Mouse (Mus musculus) embryo, embryonic 10.5 days (tissue): ENCODE results near the gene Slc9a1.

Source experiments
- DNase-seq: peaks from one replicate; pipeline ENCODE4 v3.0.0-alpha.2; 2015; ENCODE audit warnings: low spot score

Slc9a1 gene

DNA sequence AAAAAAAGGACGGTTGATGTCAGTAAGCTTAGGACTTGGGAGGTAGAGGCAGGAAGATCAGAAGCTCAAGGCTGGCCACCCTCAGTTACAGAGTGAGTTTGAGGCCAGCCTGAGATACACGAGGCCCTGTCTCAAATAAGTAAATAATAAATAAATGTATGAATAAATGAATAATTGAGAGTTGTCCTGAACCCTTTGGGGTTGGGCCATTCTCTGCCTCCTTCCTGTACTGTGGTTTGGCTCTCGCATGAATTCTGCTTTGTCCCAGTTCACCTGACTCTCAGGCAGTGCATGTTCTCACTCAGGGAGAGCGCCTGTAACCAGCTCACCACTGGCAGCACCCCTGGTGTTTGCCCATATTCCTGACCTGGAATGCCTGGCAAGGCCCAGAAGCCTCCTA lies 4.5 kb downstream of the Slc9a1 start:
- DNase-seq = no peak

DNA sequence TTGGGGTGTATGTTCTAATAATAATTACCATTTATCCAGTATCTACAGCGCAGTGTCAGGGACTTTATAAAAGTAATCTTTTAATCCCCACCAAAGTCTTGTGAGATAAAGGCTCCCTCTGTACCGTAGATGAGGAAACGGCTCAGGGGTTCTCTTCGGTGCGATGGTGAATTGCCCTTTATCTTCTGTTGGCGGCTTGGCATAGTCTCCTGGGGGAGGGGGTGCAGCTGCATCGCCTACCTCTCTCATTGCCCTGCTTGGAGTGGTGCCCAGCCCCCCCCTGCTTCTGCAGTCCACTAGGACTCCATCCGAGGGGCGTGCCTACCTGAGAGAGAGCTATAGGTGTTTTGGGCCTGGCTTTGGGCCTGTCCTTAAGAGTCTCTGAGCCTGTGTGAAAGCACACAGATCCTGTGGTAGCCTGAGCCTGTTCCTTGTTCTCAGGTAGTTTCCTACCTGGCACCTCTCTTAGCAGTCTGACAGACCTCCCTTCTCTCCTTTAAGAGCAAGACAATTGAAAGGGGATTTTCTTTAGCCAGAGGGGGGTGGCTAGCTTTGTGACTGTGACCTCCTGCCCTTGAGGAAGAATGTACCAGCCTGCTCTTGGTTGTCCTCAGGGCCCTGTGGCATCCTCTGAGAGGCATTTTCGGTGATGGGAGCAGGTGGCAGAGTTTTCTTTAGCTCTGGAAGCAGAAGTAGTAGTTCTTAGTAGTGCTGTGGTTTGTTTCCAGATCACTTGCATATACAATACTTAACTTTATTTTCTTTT lies 6.5 kb downstream of the Slc9a1 start:
- DNase-seq = no peak

GRCm38 (mm10) chr4:133378236-133379045 lies 8.9 kb downstream of the Slc9a1 start:
- DNase-seq = peak; percentile 68

DNA sequence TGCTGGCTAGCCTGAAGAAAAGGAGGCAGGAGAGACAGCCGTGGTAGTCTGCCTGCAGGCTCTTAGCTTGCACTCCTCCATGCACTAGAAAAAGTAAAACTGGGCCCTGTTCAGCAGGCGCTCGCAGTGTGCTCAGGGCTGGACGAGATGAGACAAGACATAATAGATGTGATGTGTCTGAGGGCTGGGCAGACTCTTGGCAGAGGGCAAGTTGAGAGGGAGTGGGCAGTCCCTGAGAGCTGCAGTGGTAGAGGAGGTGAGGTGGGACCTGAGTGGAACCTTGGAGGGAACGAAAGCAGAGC lies 9.5 kb downstream of the Slc9a1 start:
- no peak for DNase-seq

DNA sequence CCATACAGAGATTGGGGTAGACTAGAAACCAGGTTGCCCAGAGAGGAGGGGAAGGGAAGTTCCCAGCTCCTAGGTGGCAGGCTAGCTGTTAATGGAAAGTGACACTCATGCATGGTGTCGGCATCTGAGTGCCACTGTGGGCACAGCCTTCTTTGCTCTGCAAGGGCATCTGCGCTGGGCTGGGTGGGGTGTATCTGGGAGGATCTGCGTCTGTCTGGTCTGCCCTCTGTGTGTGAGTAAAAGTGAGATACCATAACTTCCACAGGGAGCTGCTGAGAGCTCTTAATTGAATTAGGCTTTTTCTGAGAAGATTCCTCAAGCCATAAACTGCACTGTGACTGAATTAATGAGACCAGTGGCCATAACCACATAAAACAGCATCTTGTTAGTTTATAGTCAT lies 10.4 kb downstream of the Slc9a1 start:
- DNase-seq = no peak

GRCm38 (mm10) chr4:133380532-133380931 lies 11.0 kb downstream of the Slc9a1 start:
- no peak for DNase-seq

- no peak for DNase-seq
Observed at GRCm38 (mm10) chr4:133381141-133381540, 11.6 kb downstream of the Slc9a1 start.

DNA sequence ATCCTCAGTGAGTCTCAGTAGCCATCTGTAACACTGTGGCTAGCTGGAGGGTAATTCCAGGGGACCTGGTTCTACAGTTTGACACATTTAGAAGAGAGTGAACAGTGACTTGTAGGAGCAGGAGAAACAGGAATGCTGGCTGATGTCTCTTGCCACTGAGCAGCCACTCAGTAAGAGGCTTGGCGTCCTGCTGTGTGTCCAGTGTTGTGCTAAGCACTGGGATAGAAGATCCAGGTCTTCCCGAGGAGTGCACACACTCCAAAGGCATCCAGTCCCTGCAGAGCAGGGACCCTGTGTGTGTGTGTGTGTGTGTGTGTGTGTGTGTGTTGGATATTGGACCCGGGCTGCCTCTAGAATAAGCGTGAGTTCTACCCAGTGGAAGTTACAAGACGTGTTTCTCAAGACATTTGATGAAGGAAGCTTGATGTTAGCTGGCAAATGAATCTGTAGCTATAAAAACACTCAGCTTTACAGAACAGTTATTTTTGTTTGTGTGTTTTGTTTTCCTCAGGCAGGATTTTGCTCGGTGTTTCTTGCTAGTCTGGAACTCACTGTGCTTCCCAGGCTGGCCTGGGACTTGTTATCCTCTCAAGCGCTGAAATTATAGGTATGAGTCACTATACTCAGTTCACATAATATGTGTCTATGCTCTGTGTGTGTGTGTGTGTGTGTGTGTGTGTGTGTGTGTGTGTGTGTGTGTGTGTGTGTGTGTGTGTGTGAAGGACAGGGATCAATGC lies 16.7 kb downstream of the Slc9a1 start:
- DNase-seq = no peak

- DNase-seq = no peak
Observed at GRCm38 (mm10) chr4:133387053-133387452, 17.5 kb downstream of the Slc9a1 start.

GRCm38 (mm10) chr4:133388781-133389552 lies 19.5 kb downstream of the Slc9a1 start:
- DNase-seq = no peak

DNA sequence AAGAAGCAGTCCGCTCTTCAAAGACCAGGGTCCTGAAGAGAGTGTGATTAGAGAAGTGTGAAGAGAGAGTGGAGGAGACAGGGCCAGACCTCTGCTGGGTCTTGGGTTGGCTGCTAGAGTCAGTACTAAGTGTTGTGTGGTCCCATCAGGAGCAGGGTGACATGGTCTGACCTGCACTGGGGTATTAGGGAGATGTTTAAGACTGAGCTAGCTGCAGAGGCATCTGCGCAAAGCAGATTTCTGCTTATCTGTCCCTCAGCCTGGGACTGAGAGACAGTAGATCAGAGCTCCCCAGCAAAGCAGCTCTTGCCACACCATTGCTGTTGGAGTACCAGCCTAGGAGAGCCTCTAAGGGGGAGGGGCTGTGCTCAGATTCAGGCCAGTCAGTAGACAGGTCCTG lies 20.5 kb downstream of the Slc9a1 start:
- DNase-seq = no peak

- no peak for DNase-seq
Observed at GRCm38 (mm10) chr4:133390585-133390984, 21.1 kb downstream of the Slc9a1 start.

GRCm38 (mm10) chr4:133391185-133392040 lies 21.9 kb downstream of the Slc9a1 start:
- no peak for DNase-seq

GRCm38 (mm10) chr4:133394981-133395573 lies 25.6 kb downstream of the Slc9a1 start:
- DNase-seq = no peak

DNA sequence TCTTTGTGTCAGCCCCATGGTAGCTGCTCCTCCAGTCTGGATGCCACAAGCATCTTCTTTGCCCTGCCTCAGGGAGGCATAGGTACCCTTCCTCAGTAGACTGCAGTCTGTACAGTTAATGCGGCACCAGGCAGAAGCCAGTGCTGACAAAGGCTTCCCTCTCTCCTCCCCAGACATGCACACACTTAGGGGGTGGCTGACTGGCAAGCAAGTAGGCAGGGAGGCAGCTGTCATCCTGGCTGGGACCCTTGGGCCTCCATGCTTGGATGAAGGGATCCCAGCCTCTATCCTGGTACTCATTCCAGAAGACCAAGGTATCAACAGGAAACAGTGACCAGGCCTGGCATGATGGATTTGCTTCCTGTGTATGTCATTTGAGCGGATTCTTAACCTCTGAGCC lies 26.6 kb downstream of the Slc9a1 start:
- DNase-seq = no peak

- DNase-seq = no peak
Observed at GRCm38 (mm10) chr4:133397299-133397698, 27.8 kb downstream of the Slc9a1 start.

- no peak for DNase-seq
Observed at GRCm38 (mm10) chr4:133397961-133398360, 28.5 kb downstream of the Slc9a1 start.

DNA sequence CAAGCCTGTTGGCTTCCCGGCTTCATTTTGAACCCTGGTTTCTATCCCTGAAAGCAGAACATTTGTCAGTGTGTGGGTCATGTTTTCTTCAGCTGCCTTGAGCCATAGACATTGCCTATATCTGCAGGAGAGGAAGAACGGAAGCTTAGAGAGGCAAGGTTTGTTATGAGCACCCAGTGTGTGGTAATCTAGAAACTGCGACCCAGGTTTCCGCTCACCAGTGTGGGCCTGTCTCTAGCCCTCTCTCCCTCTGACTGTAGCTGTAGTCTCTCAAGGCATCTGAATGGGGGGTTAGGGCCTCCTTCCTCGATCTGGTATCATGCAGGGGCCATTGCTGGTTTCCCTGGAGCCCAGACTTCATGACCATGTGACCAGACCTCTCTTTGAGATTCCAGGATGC lies 29.1 kb downstream of the Slc9a1 start:
- no peak for DNase-seq

DNA sequence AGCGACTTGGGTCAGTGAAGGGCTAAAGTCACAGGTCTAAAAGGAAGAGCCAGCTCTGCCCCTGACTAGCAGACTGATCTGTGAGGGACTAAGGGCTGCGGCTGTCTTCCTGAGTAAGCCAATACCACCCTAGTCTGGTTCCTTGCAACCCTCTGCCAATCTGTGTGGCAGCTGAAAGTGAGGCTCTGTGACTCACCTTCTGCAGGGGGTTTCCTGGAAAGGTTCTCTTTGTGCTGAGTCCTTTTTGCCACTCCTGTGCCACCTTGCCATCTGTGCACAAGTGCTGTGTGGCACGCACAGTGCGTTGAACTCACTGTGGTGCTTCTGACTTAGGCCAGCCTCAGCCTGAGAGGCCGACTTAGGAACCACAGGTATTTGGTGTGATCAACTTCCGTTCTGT lies 30.0 kb downstream of the Slc9a1 start:
- no peak for DNase-seq

DNA sequence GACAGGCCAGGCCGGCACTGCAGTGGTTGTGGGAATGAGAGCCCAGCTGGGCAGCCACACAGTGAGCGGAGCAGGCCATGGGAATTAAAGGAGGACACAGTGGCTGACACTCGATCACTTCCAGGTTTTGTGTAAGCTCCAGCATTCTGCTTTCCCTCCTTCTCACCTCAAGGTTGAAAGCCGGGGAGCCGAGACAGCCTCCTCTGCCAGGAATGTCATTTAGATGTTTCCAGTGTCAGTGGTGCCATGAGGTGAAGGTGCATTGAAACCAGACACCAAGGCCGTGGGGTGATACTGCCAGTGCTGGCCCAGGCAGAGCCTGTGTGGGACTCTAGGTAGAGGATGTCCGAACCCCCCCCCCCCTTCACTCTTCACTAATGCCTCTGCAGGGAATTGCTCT lies 30.6 kb downstream of the Slc9a1 start:
- DNase-seq = no peak

DNA sequence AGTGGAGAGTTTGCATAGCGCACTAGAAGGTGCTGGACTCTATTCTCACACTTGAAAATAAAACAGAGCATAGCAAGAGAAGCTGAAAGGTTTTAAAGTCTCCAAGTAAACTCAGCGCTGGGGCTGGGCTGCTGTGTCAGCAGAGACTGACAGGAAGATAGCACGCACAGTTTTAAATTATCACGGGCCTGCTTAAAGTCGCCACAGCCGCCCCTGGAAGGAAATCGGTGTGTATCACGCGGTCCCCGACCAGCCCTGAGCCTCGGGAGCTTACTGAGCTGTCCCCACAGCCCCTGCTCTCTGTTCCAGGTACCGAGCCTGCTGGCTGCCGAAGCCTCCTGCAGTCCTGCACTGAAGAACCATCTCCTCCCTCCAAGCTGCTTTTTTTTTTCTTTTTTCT lies 32.5 kb downstream of the Slc9a1 start:
- DNase-seq = no peak
